Mouse (Mus musculus): Measurements from ENCODE around the gene Tbcd. TPM values are rescaled to one million over a fixed set of nuclear protein-coding genes. Genes with fewer than 3 reads are reported as not detected.

Tbcd gene
- polyA plus RNA-seq, 1 experiment from 2014 or later, result 33.2 TPM

DNA sequence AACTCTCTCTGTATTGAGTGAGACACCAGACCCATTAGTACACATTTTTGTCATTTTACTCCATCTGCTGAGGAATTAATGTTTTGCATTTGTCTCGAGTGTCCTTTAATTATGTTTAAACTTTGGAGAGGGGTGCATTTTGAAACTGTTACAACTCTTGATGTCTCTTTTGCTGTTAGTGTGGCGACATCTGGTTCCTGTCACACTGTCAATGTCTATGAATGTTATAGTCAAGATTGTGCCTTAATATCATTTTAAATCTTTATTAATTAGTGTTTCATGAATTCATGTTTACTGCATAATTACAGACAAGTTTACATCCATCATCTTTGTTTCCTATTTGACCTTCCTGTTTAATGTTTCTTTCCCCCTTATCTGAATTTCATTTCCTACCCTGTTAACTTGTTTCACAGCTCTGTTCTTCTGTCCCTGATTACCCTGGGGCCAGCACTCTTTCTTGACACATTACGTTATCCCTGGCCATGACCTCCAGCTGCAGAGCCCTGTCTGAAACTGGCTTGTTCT, 164.3 kb downstream of the Tbcd start:
- H3K9me3 ChIP-seq (ENCODE audit: control insufficient read depth, low read depth, low read length), result no peaks in the 10 kb centered on the region
- H3K27ac ChIP-seq (ENCODE audit: low read length), result no peak overlapping the region
- H3K4me1 ChIP-seq (ENCODE audit: control insufficient read depth, insufficient read depth, low read length), result 0 out of 2 replicates have a peak, but pooled peaks cover 2% of the 10 kb centered on the region
- no peak for ATAC-seq (ENCODE audit: insufficient number of reproducible peaks, insufficient read depth, low FRiP score, low read depth)
- no peak overlapping the region for H3K9ac ChIP-seq (replicated peaks; ENCODE audit: low read depth, low read length)
- H3K36me3 ChIP-seq (ENCODE audit: control insufficient read depth, insufficient read depth, low read length), result peaks cover 25% of the 10 kb centered on the region; the same call in 1 of the 2 replicates
- H3K27me3 ChIP-seq (ENCODE audit: control insufficient read depth, insufficient read depth, low read length), result no peaks in the 10 kb centered on the region
- H3K4me2 ChIP-seq (replicated peaks; ENCODE audit: low read depth, low read length), result no peak overlapping the region
- 51% methylated on average over 3 of the region's 3 CpGs for WGBS
- no peak overlapping the region for H3K4me3 ChIP-seq (ENCODE audit: low read depth, low read length)

GRCm38 (mm10) chr11:121616501-121616900, 164.8 kb downstream of the Tbcd start:
- Histone ChIP-seq H3K36me3 (ENCODE audit: control insufficient read depth, insufficient read depth, low read length) (peaks cover 25% of the 10 kb centered on the region; the same call in 1 of the 2 replicates), H3K27ac (ENCODE audit: low read length) (no peak overlapping the region)
- ATAC-seq (ENCODE audit: insufficient number of reproducible peaks, insufficient read depth, low FRiP score, low read depth), result no peak

DNA sequence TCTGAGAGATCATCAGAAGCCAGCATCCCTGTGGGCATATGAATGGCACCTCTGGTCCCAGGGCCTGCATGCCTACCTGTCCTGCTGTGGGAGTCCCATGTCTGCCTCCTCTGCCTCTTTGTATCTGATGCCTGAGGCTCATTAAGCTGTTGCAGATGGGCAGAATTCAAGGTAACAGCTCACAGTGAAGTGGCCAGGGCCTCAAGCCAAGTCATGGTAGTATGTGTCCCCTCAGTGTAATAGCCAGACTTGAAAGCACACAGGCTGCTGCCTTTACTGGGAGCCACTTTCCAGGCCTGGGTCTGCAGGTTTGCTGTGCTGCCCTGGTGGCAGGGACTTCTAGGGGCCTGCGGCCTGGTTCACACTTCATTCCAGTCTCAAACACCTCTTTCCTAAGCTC, 165.6 kb downstream of the Tbcd start:
- no peaks in the 10 kb centered on the region for H3K9me3 ChIP-seq (ENCODE audit: control insufficient read depth, low read depth, low read length)
- H3K27ac ChIP-seq (ENCODE audit: low read length), result no peak overlapping the region
- H3K36me3 ChIP-seq (ENCODE audit: control insufficient read depth, insufficient read depth, low read length), result peaks cover 33% of the 10 kb centered on the region; the same call in 1 of the 2 replicates
- H3K27me3 ChIP-seq (ENCODE audit: control insufficient read depth, insufficient read depth, low read length), result no peaks in the 10 kb centered on the region
- no peak overlapping the region for H3K4me3 ChIP-seq (ENCODE audit: low read depth, low read length)
- no peak for ATAC-seq (ENCODE audit: insufficient number of reproducible peaks, insufficient read depth, low FRiP score, low read depth)
- no peak overlapping the region for H3K9ac ChIP-seq (replicated peaks; ENCODE audit: low read depth, low read length)
- 0 out of 2 replicates have a peak, but pooled peaks cover 2% of the 10 kb centered on the region for H3K4me1 ChIP-seq (ENCODE audit: control insufficient read depth, insufficient read depth, low read length)
- no peak overlapping the region for H3K4me2 ChIP-seq (replicated peaks; ENCODE audit: low read depth, low read length)
- WGBS, result 96% methylated on average over 1 of the region's 1 CpGs

More at GRCm38 (mm10) chr11:121616501-121616900, 164.8 kb downstream of the Tbcd start:
- no peak overlapping the region for H3K4me3 ChIP-seq (ENCODE audit: low read depth, low read length)
- H3K27me3 ChIP-seq (ENCODE audit: control insufficient read depth, insufficient read depth, low read length), result no peaks in the 10 kb centered on the region
- H3K9me3 ChIP-seq (ENCODE audit: control insufficient read depth, low read depth, low read length), result no peaks in the 10 kb centered on the region
- H3K4me2 ChIP-seq (replicated peaks; ENCODE audit: low read depth, low read length), result no peak overlapping the region
- 0 out of 2 replicates have a peak, but pooled peaks cover 2% of the 10 kb centered on the region for H3K4me1 ChIP-seq (ENCODE audit: control insufficient read depth, insufficient read depth, low read length)
- H3K9ac ChIP-seq (replicated peaks; ENCODE audit: low read depth, low read length), result no peak overlapping the region

GRCm38 (mm10) chr11:121625007-121625406, 173.3 kb downstream of the Tbcd start:
- ATAC-seq (ENCODE audit: insufficient number of reproducible peaks, insufficient read depth, low FRiP score, low read depth), result no peak
- H3K36me3 ChIP-seq (ENCODE audit: control insufficient read depth, insufficient read depth, low read length), result peaks cover 38% of the 10 kb centered on the region
- WGBS, result 91% methylated on average over 4 of the region's 4 CpGs

GRCm38 (mm10) chr11:121627521-121627920, 175.8 kb downstream of the Tbcd start:
- Histone ChIP-seq H3K4me2 (replicated peaks; ENCODE audit: low read depth, low read length) (no peak overlapping the region), H3K4me3 (ENCODE audit: low read depth, low read length) (no peak overlapping the region), H3K27ac (ENCODE audit: low read length) (peak overlapping the region; percentile 53; the same call in 1 of the 2 replicates), H3K27me3 (ENCODE audit: control insufficient read depth, insufficient read depth, low read length) (no peaks in the 10 kb centered on the region), H3K4me1 (ENCODE audit: control insufficient read depth, insufficient read depth, low read length) (no peaks in the 10 kb centered on the region), H3K36me3 (ENCODE audit: control insufficient read depth, insufficient read depth, low read length) (peaks cover 22% of the 10 kb centered on the region), H3K9me3 (ENCODE audit: control insufficient read depth, low read depth, low read length) (no peaks in the 10 kb centered on the region), H3K9ac (replicated peaks; ENCODE audit: low read depth, low read length) (no peak overlapping the region)
- 66% methylated on average over 5 of the region's 5 CpGs for WGBS
- ATAC-seq (ENCODE audit: insufficient number of reproducible peaks, insufficient read depth, low FRiP score, low read depth), result peak; percentile 46; the same call in 1 of the 2 replicates

More at GRCm38 (mm10) chr11:121625007-121625406, 173.3 kb downstream of the Tbcd start:
- H3K27me3 ChIP-seq (ENCODE audit: control insufficient read depth, insufficient read depth, low read length), result no peaks in the 10 kb centered on the region
- H3K9ac ChIP-seq (replicated peaks; ENCODE audit: low read depth, low read length), result no peak overlapping the region
- no peaks in the 10 kb centered on the region for H3K9me3 ChIP-seq (ENCODE audit: control insufficient read depth, low read depth, low read length)
- no peak overlapping the region for H3K4me3 ChIP-seq (ENCODE audit: low read depth, low read length)
- H3K4me1 ChIP-seq (ENCODE audit: control insufficient read depth, insufficient read depth, low read length), result no peaks in the 10 kb centered on the region
- H3K27ac ChIP-seq (ENCODE audit: low read length), result no peak overlapping the region
- no peak overlapping the region for H3K4me2 ChIP-seq (replicated peaks; ENCODE audit: low read depth, low read length)

- H3K27me3 ChIP-seq (ENCODE audit: control insufficient read depth, insufficient read depth, low read length), result no peaks in the 10 kb centered on the region
- H3K4me3 ChIP-seq (ENCODE audit: low read depth, low read length), result no peak overlapping the region
- no peak overlapping the region for H3K27ac ChIP-seq (ENCODE audit: low read length)
- H3K4me2 ChIP-seq (replicated peaks; ENCODE audit: low read depth, low read length), result no peak overlapping the region
- H3K36me3 ChIP-seq (ENCODE audit: control insufficient read depth, insufficient read depth, low read length), result peaks cover 8% of the 10 kb centered on the region
- WGBS, result 91% methylated on average over 6 of the region's 6 CpGs
- H3K9ac ChIP-seq (replicated peaks; ENCODE audit: low read depth, low read length), result no peak overlapping the region
- H3K4me1 ChIP-seq (ENCODE audit: control insufficient read depth, insufficient read depth, low read length), result no peaks in the 10 kb centered on the region
- no peak for ATAC-seq (ENCODE audit: insufficient number of reproducible peaks, insufficient read depth, low FRiP score, low read depth)
- H3K9me3 ChIP-seq (ENCODE audit: control insufficient read depth, low read depth, low read length), result no peaks in the 10 kb centered on the region
Observed at GRCm38 (mm10) chr11:121629529-121629928, 177.8 kb downstream of the Tbcd start.

- no peak for ATAC-seq (ENCODE audit: insufficient number of reproducible peaks, insufficient read depth, low FRiP score, low read depth)
- Histone ChIP-seq H3K36me3 (ENCODE audit: control insufficient read depth, insufficient read depth, low read length) (peaks cover 8% of the 10 kb centered on the region), H3K9me3 (ENCODE audit: control insufficient read depth, low read depth, low read length) (no peaks in the 10 kb centered on the region), H3K27ac (ENCODE audit: low read length) (no peak overlapping the region), H3K4me1 (ENCODE audit: control insufficient read depth, insufficient read depth, low read length) (no peaks in the 10 kb centered on the region), H3K4me3 (ENCODE audit: low read depth, low read length) (no peak overlapping the region), H3K9ac (replicated peaks; ENCODE audit: low read depth, low read length) (no peak overlapping the region), H3K27me3 (ENCODE audit: control insufficient read depth, insufficient read depth, low read length) (no peaks in the 10 kb centered on the region), H3K4me2 (replicated peaks; ENCODE audit: low read depth, low read length) (no peak overlapping the region)
- WGBS, result 85% methylated on average over 4 of the region's 4 CpGs
Observed at GRCm38 (mm10) chr11:121630406-121630805, 178.7 kb downstream of the Tbcd start.

DNA sequence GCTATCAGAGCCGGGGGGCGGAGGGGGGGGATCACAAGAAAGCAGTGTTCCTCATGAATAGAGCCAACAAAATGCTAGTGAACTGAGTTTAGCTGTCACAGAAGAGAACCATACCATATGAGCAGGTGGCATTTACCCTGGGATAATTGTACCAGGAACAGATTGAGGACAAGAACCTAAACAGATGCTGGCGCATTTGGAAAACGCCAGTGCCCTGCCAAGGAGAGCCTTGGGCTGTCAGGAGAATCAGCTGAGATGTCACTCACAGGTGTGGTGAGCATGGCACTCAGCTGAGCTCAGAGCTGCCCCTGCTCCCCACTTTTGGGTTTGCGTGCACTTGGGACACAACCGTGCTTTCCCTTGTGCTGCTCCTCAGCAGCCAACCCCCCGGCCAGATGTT, 179.7 kb downstream of the Tbcd start:
- no peak overlapping the region for H3K9ac ChIP-seq (replicated peaks; ENCODE audit: low read depth, low read length)
- no peak overlapping the region for H3K4me2 ChIP-seq (replicated peaks; ENCODE audit: low read depth, low read length)
- no peak overlapping the region for H3K4me3 ChIP-seq (ENCODE audit: low read depth, low read length)
- H3K27me3 ChIP-seq (ENCODE audit: control insufficient read depth, insufficient read depth, low read length), result no peaks in the 10 kb centered on the region
- peaks cover 8% of the 10 kb centered on the region for H3K36me3 ChIP-seq (ENCODE audit: control insufficient read depth, insufficient read depth, low read length)
- no peaks in the 10 kb centered on the region for H3K9me3 ChIP-seq (ENCODE audit: control insufficient read depth, low read depth, low read length)
- no peak for ATAC-seq (ENCODE audit: insufficient number of reproducible peaks, insufficient read depth, low FRiP score, low read depth)
- H3K27ac ChIP-seq (ENCODE audit: low read length), result no peak overlapping the region
- H3K4me1 ChIP-seq (ENCODE audit: control insufficient read depth, insufficient read depth, low read length), result no peaks in the 10 kb centered on the region
- WGBS, result 91% methylated on average over 7 of the region's 7 CpGs

- Histone ChIP-seq H3K4me2 (replicated peaks; ENCODE audit: low read depth, low read length) (no peak overlapping the region), H3K4me3 (ENCODE audit: low read depth, low read length) (no peak overlapping the region), H3K9me3 (ENCODE audit: control insufficient read depth, low read depth, low read length) (no peaks in the 10 kb centered on the region), H3K36me3 (ENCODE audit: control insufficient read depth, insufficient read depth, low read length) (peaks cover 12% of the 10 kb centered on the region; the same call in 1 of the 2 replicates), H3K4me1 (ENCODE audit: control insufficient read depth, insufficient read depth, low read length) (no peaks in the 10 kb centered on the region), H3K27me3 (ENCODE audit: control insufficient read depth, insufficient read depth, low read length) (no peaks in the 10 kb centered on the region), H3K27ac (ENCODE audit: low read length) (no peak overlapping the region), H3K9ac (replicated peaks; ENCODE audit: low read depth, low read length) (no peak overlapping the region)
- no peak for ATAC-seq (ENCODE audit: insufficient number of reproducible peaks, insufficient read depth, low FRiP score, low read depth)
- WGBS, result 90% methylated on average over 10 of the region's 10 CpGs
Observed at GRCm38 (mm10) chr11:121636646-121637045, 184.9 kb downstream of the Tbcd start.

All from stomach, embryonic 14.5 days (tissue).